Comparison of ENCODE assay signal across 10 mouse cellular contexts in the genomic region with DNA sequence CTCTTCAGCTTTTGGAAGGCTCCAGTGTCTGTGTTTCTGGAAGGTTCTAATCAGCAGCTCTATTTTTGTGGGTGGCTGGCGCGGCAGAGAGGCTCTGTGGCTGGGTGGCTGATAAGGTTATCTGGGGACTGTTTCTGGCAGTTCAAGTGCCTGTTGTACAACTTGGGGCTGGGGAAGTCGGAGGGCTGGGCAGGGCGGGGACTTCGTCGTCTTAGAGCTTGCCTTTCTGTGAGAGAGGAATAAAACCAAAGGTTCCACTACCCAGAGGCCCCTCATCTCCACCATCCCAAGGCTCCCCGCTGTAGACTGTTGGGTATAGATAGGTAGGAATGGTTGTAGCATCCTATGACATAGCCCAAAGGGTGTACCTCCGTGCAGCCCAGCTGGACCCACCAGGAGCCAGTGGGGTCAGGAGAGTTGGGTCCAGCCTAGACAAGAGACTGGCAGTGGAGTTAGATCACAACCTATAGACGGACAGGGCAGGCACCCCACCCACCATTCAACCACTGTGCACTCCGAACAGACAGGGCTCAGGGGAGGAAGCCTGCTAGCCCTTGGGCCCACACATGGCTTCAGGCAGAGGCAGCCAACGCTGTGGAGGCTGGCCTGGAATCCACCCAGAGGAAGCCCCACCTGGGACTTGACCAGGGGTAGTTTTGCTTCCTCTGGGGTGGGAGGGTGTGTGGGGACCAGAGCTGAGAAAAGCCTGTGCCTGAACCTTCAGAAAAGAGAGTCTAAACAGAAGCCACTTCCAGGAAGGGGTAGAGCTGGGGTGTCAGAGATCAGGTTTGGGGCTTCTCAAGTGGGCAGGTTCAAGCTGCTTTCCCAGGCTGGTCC.
DNase-seq lines count a peak whose midpoint lies in the region; ATAC-seq and TF ChIP-seq lines count a peak whose summit lies in the region.
"Had no signal": no experiment of that assay in that cellular context is flagged by ENCODE, and none has a peak within 500 bp of the region (broad histone marks: within the 10 kb centered on the region; RNA-seq: fewer than 3 reads in every experiment).

No protein-coding gene starts in this region.

- H3K4me2 ChIP-seq in hindbrain, embryonic 14.5 days (replicated peaks) = no peak overlapping the region
- H3K4me2 ChIP-seq: embryonic facial prominence, embryonic 15.5 days had no signal

- WGBS in hindbrain, embryonic 10.5 days = 88% methylated on average over 11 of the region's 11 CpGs
- WGBS in hindbrain, embryonic 14.5 days = 85% methylated on average over 11 of the region's 11 CpGs
- WGBS in bone marrow, adult 2 months = 13% methylated on average over 11 of the region's 11 CpGs
- WGBS in kidney, adult 2 months = 76% methylated on average over 11 of the region's 11 CpGs

- no peak overlapping the region for H3K4me3 ChIP-seq in hindbrain, embryonic 10.5 days
- no peak overlapping the region for H3K4me3 ChIP-seq in hindbrain, embryonic 14.5 days (replicated peaks; ENCODE audit: low read length)
- H3K4me3 ChIP-seq in bone marrow, adult 2 months (replicated peaks; ENCODE audit: control insufficient read depth, low read depth, low read length) = no peak overlapping the region
- H3K4me3 ChIP-seq in kidney, adult 2 months (ENCODE audit: insufficient read depth, low read depth, low read length) = no peak overlapping the region
- H3K4me3 ChIP-seq: embryonic facial prominence, embryonic 15.5 days had no signal

- DNase-seq in hindbrain, embryonic 10.5 days (ENCODE audit: low spot score) = no peak
- DNase-seq in hindbrain, embryonic 14.5 days (ENCODE audit: low spot score) = no peak
- peak; percentile 64 to 66 for DNase-seq in heart, postnatal 14 days
- peak; percentile 34 for DNase-seq in skeletal muscle tissue, adult 2 months (ENCODE audit: low read depth, low spot score)
- DNase-seq in kidney, adult 2 months = no peak
- DNase-seq in right cerebral cortex, postnatal 36 days (ENCODE audit: low spot score in 2 of 2) = no peak
- DNase-seq in frontal cortex, postnatal 14 days (ENCODE audit: low spot score in 2 of 2) = no peak

- no peak overlapping the region for H3K9ac ChIP-seq in hindbrain, embryonic 14.5 days
- H3K9ac ChIP-seq: embryonic facial prominence, embryonic 15.5 days had no signal

- intact Hi-C loops in heart, postnatal 14 days (cut with DNase I) = loop anchor here (5.0 kb wide), 2 partner anchors 40 to 90 kb away; a partner anchor contains a TSS

- no peaks in the 10 kb centered on the region for H3K9me3 ChIP-seq in hindbrain, embryonic 10.5 days
- H3K9me3 ChIP-seq in hindbrain, embryonic 14.5 days (ENCODE audit: control insufficient read depth, low read length) = no peaks in the 10 kb centered on the region
- H3K9me3 ChIP-seq: embryonic facial prominence, embryonic 15.5 days had no signal

- no peak for TF ChIP-seq CTCF in bone marrow, adult 2 months (IDR thresholded peaks at IDR 0.05; ENCODE audit: control insufficient read depth, insufficient read depth, low read length)
- no peak for TF ChIP-seq CTCF in kidney, adult 2 months (conservative IDR thresholded peaks at IDR 0.05; ENCODE audit: insufficient read depth, insufficient read length, low read depth, low read length)

- peak; percentile 28; the same call in 1 of the 2 replicates for TF ChIP-seq POLR2A in bone marrow, adult 2 months (IDR thresholded peaks at IDR 0.05; ENCODE audit: borderline replicate concordance, control insufficient read depth, low read depth, low read length)
- TF ChIP-seq POLR2A in kidney, adult 2 months (IDR thresholded peaks at IDR 0.05; ENCODE audit: low read depth, low read length) = no peak

- H3K27ac ChIP-seq in hindbrain, embryonic 10.5 days = peak overlapping the region; percentile 75
- H3K27ac ChIP-seq in hindbrain, embryonic 14.5 days = no peak overlapping the region
- H3K27ac ChIP-seq in bone marrow, adult 2 months (ENCODE audit: control insufficient read depth, insufficient read depth, low read depth, low read length, poor library complexity) = peak overlapping the region; percentile 92
- H3K27ac ChIP-seq in kidney, adult 2 months (ENCODE audit: insufficient read depth, low read depth, low read length) = no peak overlapping the region
- H3K27ac ChIP-seq: embryonic facial prominence, embryonic 15.5 days had no signal

- no peaks in the 10 kb centered on the region for H3K27me3 ChIP-seq in hindbrain, embryonic 10.5 days (ENCODE audit: insufficient read depth, poor library complexity, severe bottlenecking)
- no peaks in the 10 kb centered on the region for H3K27me3 ChIP-seq in hindbrain, embryonic 14.5 days (ENCODE audit: control insufficient read depth, insufficient read depth, low read length)
- H3K27me3 ChIP-seq in kidney, adult 2 months (replicated peaks; ENCODE audit: control insufficient read depth, insufficient read depth, low read length) = no peaks in the 10 kb centered on the region
- H3K27me3 ChIP-seq: CH12.LX; embryonic facial prominence, embryonic 15.5 days had no signal

- H3K4me1 ChIP-seq in hindbrain, embryonic 10.5 days (replicated peaks) = peaks cover 28% of the 10 kb centered on the region
- peaks cover 6% of the 10 kb centered on the region; the same call in 1 of the 2 replicates for H3K4me1 ChIP-seq in hindbrain, embryonic 14.5 days (replicated peaks; ENCODE audit: control insufficient read depth, insufficient read depth, low read length)
- peaks cover 24% of the 10 kb centered on the region for H3K4me1 ChIP-seq in bone marrow, adult 2 months (ENCODE audit: control insufficient read depth, insufficient read depth, low read length)
- H3K4me1 ChIP-seq in kidney, adult 2 months (ENCODE audit: control insufficient read depth, insufficient read depth, low read length) = no peaks in the 10 kb centered on the region

- ATAC-seq in hindbrain, embryonic 14.5 days (ENCODE audit: low FRiP score) = no peak

- H3K36me3 ChIP-seq in hindbrain, embryonic 10.5 days = no peaks in the 10 kb centered on the region
- H3K36me3 ChIP-seq in hindbrain, embryonic 14.5 days (replicated peaks; ENCODE audit: control insufficient read depth, insufficient read depth) = no peaks in the 10 kb centered on the region
- no peaks in the 10 kb centered on the region for H3K36me3 ChIP-seq in kidney, adult 2 months (ENCODE audit: control insufficient read depth, insufficient read depth, low read length)
- H3K36me3 ChIP-seq: embryonic facial prominence, embryonic 15.5 days had no signal

Comparison
In these comparisons a context has a peak if more than half of its experiments do, and no peak if none do; other contexts are left out.
1. H3K27ac ChIP-seq: peak in hindbrain, embryonic 10.5 days (single experiment) and bone marrow, adult 2 months (single experiment); none in hindbrain, embryonic 14.5 days (single experiment) and kidney, adult 2 months (single experiment).
2. DNase-seq: peak in heart, postnatal 14 days (2 of 2) and skeletal muscle tissue, adult 2 months (single experiment); none in hindbrain, embryonic 10.5 days (single experiment), hindbrain, embryonic 14.5 days (single experiment), kidney, adult 2 months (single experiment), right cerebral cortex, postnatal 36 days (0 of 2) and frontal cortex, postnatal 14 days (0 of 2).